Mouse (Mus musculus): ENCODE data around the gene Reep1. TPM values are rescaled to one million over a fixed set of nuclear protein-coding genes. Genes with fewer than 3 reads are reported as not detected.

Gene Reep1
- polyA plus RNA-seq, 1 experiment, result 2.9 TPM

GRCm38 (mm10) chr6:71767761-71768160 lies 60.4 kb downstream of the Reep1 start:
- H3K4me1 ChIP-seq (ENCODE audit: control insufficient read depth, insufficient read depth, low read length), result no peaks in the 10 kb centered on the region
- H3K27ac ChIP-seq (ENCODE audit: insufficient read depth, low read length), result no peak overlapping the region
- no peak for TF ChIP-seq CTCF (IDR thresholded peaks at IDR 0.05; ENCODE audit: low read depth, low read length)
- no peak for TF ChIP-seq EP300 (IDR thresholded peaks at IDR 0.05; ENCODE audit: insufficient read depth, low read depth, low read length)
- no peak for TF ChIP-seq POLR2A (IDR thresholded peaks at IDR 0.05; ENCODE audit: insufficient read depth, low read length)
- H3K9me3 ChIP-seq (replicated peaks; ENCODE audit: control insufficient read depth, insufficient read depth, low read length, poor library complexity, severe bottlenecking), result no peaks in the 10 kb centered on the region
- H3K27me3 ChIP-seq (ENCODE audit: control insufficient read depth, insufficient read depth, low read length, poor library complexity, severe bottlenecking), result no peaks in the 10 kb centered on the region
- H3K36me3 ChIP-seq (ENCODE audit: control insufficient read depth, insufficient read depth, low read length, poor library complexity, severe bottlenecking), result no peaks in the 10 kb centered on the region
- no peak overlapping the region for H3K9ac ChIP-seq (ENCODE audit: low read depth, poor library complexity, severe bottlenecking)
- no peak overlapping the region for H3K4me3 ChIP-seq (ENCODE audit: low read depth, low read length)

GRCm38 (mm10) chr6:71769901-71770690 lies 62.7 kb downstream of the Reep1 start:
- Histone ChIP-seq H3K36me3 (ENCODE audit: control insufficient read depth, insufficient read depth, low read length, poor library complexity, severe bottlenecking) (no peaks in the 10 kb centered on the region), H3K9me3 (replicated peaks; ENCODE audit: control insufficient read depth, insufficient read depth, low read length, poor library complexity, severe bottlenecking) (no peaks in the 10 kb centered on the region), H3K27me3 (ENCODE audit: control insufficient read depth, insufficient read depth, low read length, poor library complexity, severe bottlenecking) (no peaks in the 10 kb centered on the region), H3K4me1 (ENCODE audit: control insufficient read depth, insufficient read depth, low read length) (no peaks in the 10 kb centered on the region), H3K9ac (ENCODE audit: low read depth, poor library complexity, severe bottlenecking) (no peak overlapping the region), H3K4me3 (ENCODE audit: low read depth, low read length) (no peak overlapping the region), H3K27ac (ENCODE audit: insufficient read depth, low read length) (no peak overlapping the region)
- TF ChIP-seq EP300 (IDR thresholded peaks at IDR 0.05; ENCODE audit: insufficient read depth, low read depth, low read length), result no peak
- TF ChIP-seq POLR2A (IDR thresholded peaks at IDR 0.05; ENCODE audit: insufficient read depth, low read length), result no peak
- TF ChIP-seq CTCF (IDR thresholded peaks at IDR 0.05; ENCODE audit: low read depth, low read length), result no peak

GRCm38 (mm10) chr6:71770856-71771255 lies 63.5 kb downstream of the Reep1 start:
- Histone ChIP-seq H3K27ac (ENCODE audit: insufficient read depth, low read length) (0 out of 2 replicates have a peak overlapping the region, but pooled peaks have one; percentile 14), H3K9me3 (replicated peaks; ENCODE audit: control insufficient read depth, insufficient read depth, low read length, poor library complexity, severe bottlenecking) (no peaks in the 10 kb centered on the region), H3K36me3 (ENCODE audit: control insufficient read depth, insufficient read depth, low read length, poor library complexity, severe bottlenecking) (no peaks in the 10 kb centered on the region), H3K27me3 (ENCODE audit: control insufficient read depth, insufficient read depth, low read length, poor library complexity, severe bottlenecking) (no peaks in the 10 kb centered on the region), H3K4me1 (ENCODE audit: control insufficient read depth, insufficient read depth, low read length) (no peaks in the 10 kb centered on the region), H3K4me3 (ENCODE audit: low read depth, low read length) (no peak overlapping the region), H3K9ac (ENCODE audit: low read depth, poor library complexity, severe bottlenecking) (no peak overlapping the region)
- TF ChIP-seq POLR2A (IDR thresholded peaks at IDR 0.05; ENCODE audit: insufficient read depth, low read length) (no peak), EP300 (IDR thresholded peaks at IDR 0.05; ENCODE audit: insufficient read depth, low read depth, low read length) (no peak), CTCF (IDR thresholded peaks at IDR 0.05; ENCODE audit: low read depth, low read length) (peak; percentile 15)

GRCm38 (mm10) chr6:71771282-71771681 lies 63.9 kb downstream of the Reep1 start:
- no peak overlapping the region for H3K9ac ChIP-seq (ENCODE audit: low read depth, poor library complexity, severe bottlenecking)
- H3K9me3 ChIP-seq (replicated peaks; ENCODE audit: control insufficient read depth, insufficient read depth, low read length, poor library complexity, severe bottlenecking), result no peaks in the 10 kb centered on the region
- no peaks in the 10 kb centered on the region for H3K4me1 ChIP-seq (ENCODE audit: control insufficient read depth, insufficient read depth, low read length)
- H3K36me3 ChIP-seq (ENCODE audit: control insufficient read depth, insufficient read depth, low read length, poor library complexity, severe bottlenecking), result no peaks in the 10 kb centered on the region
- H3K4me3 ChIP-seq (ENCODE audit: low read depth, low read length), result no peak overlapping the region
- no peak overlapping the region for H3K27ac ChIP-seq (ENCODE audit: insufficient read depth, low read length)
- TF ChIP-seq EP300 (IDR thresholded peaks at IDR 0.05; ENCODE audit: insufficient read depth, low read depth, low read length), result no peak
- no peak for TF ChIP-seq POLR2A (IDR thresholded peaks at IDR 0.05; ENCODE audit: insufficient read depth, low read length)
- no peak for TF ChIP-seq CTCF (IDR thresholded peaks at IDR 0.05; ENCODE audit: low read depth, low read length)
- no peaks in the 10 kb centered on the region for H3K27me3 ChIP-seq (ENCODE audit: control insufficient read depth, insufficient read depth, low read length, poor library complexity, severe bottlenecking)

- H3K9me3 ChIP-seq (replicated peaks; ENCODE audit: control insufficient read depth, insufficient read depth, low read length, poor library complexity, severe bottlenecking), result no peaks in the 10 kb centered on the region
- H3K36me3 ChIP-seq (ENCODE audit: control insufficient read depth, insufficient read depth, low read length, poor library complexity, severe bottlenecking), result no peaks in the 10 kb centered on the region
- H3K27ac ChIP-seq (ENCODE audit: insufficient read depth, low read length), result no peak overlapping the region
- no peaks in the 10 kb centered on the region for H3K4me1 ChIP-seq (ENCODE audit: control insufficient read depth, insufficient read depth, low read length)
- no peak overlapping the region for H3K4me3 ChIP-seq (ENCODE audit: low read depth, low read length)
- TF ChIP-seq CTCF (IDR thresholded peaks at IDR 0.05; ENCODE audit: low read depth, low read length) (no peak), EP300 (IDR thresholded peaks at IDR 0.05; ENCODE audit: insufficient read depth, low read depth, low read length) (no peak), POLR2A (IDR thresholded peaks at IDR 0.05; ENCODE audit: insufficient read depth, low read length) (no peak)
- H3K27me3 ChIP-seq (ENCODE audit: control insufficient read depth, insufficient read depth, low read length, poor library complexity, severe bottlenecking), result no peaks in the 10 kb centered on the region
- no peak overlapping the region for H3K9ac ChIP-seq (ENCODE audit: low read depth, poor library complexity, severe bottlenecking)
These were observed 64.8 kb downstream of the Reep1 start for GRCm38 (mm10) chr6:71772156-71772555.

GRCm38 (mm10) chr6:71772636-71773208 lies 65.4 kb downstream of the Reep1 start:
- Histone ChIP-seq H3K9ac (ENCODE audit: low read depth, poor library complexity, severe bottlenecking) (no peak overlapping the region), H3K36me3 (ENCODE audit: control insufficient read depth, insufficient read depth, low read length, poor library complexity, severe bottlenecking) (no peaks in the 10 kb centered on the region), H3K27me3 (ENCODE audit: control insufficient read depth, insufficient read depth, low read length, poor library complexity, severe bottlenecking) (no peaks in the 10 kb centered on the region), H3K27ac (ENCODE audit: insufficient read depth, low read length) (no peak overlapping the region), H3K4me3 (ENCODE audit: low read depth, low read length) (no peak overlapping the region), H3K9me3 (replicated peaks; ENCODE audit: control insufficient read depth, insufficient read depth, low read length, poor library complexity, severe bottlenecking) (no peaks in the 10 kb centered on the region), H3K4me1 (ENCODE audit: control insufficient read depth, insufficient read depth, low read length) (no peaks in the 10 kb centered on the region)
- no peak for TF ChIP-seq EP300 (IDR thresholded peaks at IDR 0.05; ENCODE audit: insufficient read depth, low read depth, low read length)
- TF ChIP-seq POLR2A (IDR thresholded peaks at IDR 0.05; ENCODE audit: insufficient read depth, low read length), result no peak
- no peak for TF ChIP-seq CTCF (IDR thresholded peaks at IDR 0.05; ENCODE audit: low read depth, low read length)

Data from ES-Bruce4 (cell line).